12 mouse cellular contexts compared by ENCODE assay signal in the genomic region with DNA sequence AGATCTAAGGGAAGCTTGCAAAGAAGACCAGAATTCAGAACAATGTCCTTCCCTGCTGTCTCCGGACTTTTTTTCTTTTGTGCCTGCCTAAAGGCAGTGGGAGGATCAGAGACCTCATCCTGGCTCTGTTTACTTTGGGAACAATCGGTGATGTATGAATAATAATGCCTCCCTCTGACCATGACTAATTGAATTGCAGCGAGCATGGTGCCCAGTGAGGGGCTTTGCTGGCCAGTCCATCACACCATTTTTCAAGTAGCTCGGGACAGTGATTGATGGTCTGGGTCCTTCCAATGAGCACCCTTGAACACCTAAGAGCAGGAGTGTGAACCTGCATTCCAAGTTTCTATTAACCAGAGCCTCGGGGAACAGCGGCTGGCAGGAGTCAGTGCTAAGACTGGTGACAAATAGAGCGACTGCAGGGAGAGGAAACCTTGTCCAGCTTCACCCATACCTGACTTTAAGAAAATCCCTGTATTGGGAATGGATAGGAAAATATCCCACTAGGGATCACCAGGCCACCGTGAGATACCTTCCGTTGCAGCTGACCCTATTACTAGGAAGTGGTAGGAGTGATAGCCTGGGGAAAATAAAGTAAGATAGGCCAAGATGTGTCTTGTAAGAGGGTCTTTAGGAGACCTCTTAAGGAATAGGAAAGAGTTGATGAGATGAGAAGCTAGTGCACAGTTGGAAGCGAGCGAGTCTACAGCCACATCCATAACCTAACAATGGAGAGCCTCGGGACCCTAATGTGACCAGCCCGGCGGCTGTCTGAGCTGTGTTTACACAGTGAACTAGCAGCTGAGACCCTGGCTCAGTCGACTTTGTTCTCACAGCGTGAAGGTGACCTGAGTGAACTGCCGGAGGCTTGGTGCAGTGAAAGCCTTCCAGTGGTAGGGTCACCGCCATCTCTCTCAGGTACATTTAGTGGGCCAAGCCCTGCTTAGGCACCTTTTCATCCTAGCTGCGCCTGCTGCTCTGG.
A peak's percentile ranks its signal among the peaks of the same experiment; 100 is the strongest.
DNase-seq lines count a peak whose midpoint lies in the region; ATAC-seq and TF ChIP-seq lines count a peak whose summit lies in the region.
"Had no signal": no experiment of that assay in that cellular context is flagged by ENCODE, and none has a peak within 500 bp of the region (broad histone marks: within the 10 kb centered on the region; RNA-seq: fewer than 3 reads in every experiment).

No protein-coding gene starts in this region.

- H3K27ac ChIP-seq in ES-Bruce4 (ENCODE audit: insufficient read depth, low read length): no peak overlapping the region
- H3K27ac ChIP-seq in hindbrain, postnatal 0 days: no peak overlapping the region
- H3K27ac ChIP-seq in liver, embryonic 12.5 days: no peak overlapping the region
- no peak overlapping the region for H3K27ac ChIP-seq in layer of hippocampus, adult 2 months
- no peak overlapping the region for H3K27ac ChIP-seq in left cerebral cortex, adult 2 months
- H3K27ac ChIP-seq: heart, embryonic 13.5 days; liver, embryonic 13.5 days had no signal

- no peaks in the 10 kb centered on the region for H3K36me3 ChIP-seq in ES-Bruce4 (ENCODE audit: control insufficient read depth, insufficient read depth, low read length, poor library complexity, severe bottlenecking)
- H3K36me3 ChIP-seq in hindbrain, postnatal 0 days (ENCODE audit: insufficient read depth, low read length): no peaks in the 10 kb centered on the region
- no peaks in the 10 kb centered on the region for H3K36me3 ChIP-seq in liver, embryonic 12.5 days
- H3K36me3 ChIP-seq: heart, embryonic 13.5 days; liver, embryonic 13.5 days had no signal

- no peak for TF ChIP-seq CTCF in ES-Bruce4 (IDR thresholded peaks at IDR 0.05; ENCODE audit: low read depth, low read length)
- no peak for TF ChIP-seq CTCF in hindbrain, postnatal 0 days (IDR thresholded peaks at IDR 0.05; ENCODE audit: low read depth)
- no peak for TF ChIP-seq CTCF in layer of hippocampus, adult 2 months (conservative IDR thresholded peaks at IDR 0.05)
- no peak for TF ChIP-seq CTCF in left cerebral cortex, adult 2 months (IDR thresholded peaks at IDR 0.05)

- 0 out of 2 replicates have a peak, but pooled peaks have one; percentile 29 for ATAC-seq in hindbrain, postnatal 0 days
- 0 out of 2 replicates have a peak, but pooled peaks have one; percentile 30 for ATAC-seq in liver, embryonic 12.5 days

- 13% methylated on average over 19 of the region's 19 CpGs for WGBS in hindbrain, postnatal 0 days
- 43% methylated on average over 19 of the region's 19 CpGs for WGBS in liver, embryonic 12.5 days (ENCODE audit: insufficient replicate concordance)

- H3K9me3 ChIP-seq in ES-Bruce4 (replicated peaks; ENCODE audit: control insufficient read depth, insufficient read depth, low read length, poor library complexity, severe bottlenecking): no peaks in the 10 kb centered on the region
- no peaks in the 10 kb centered on the region for H3K9me3 ChIP-seq in hindbrain, postnatal 0 days (ENCODE audit: low read length)
- no peaks in the 10 kb centered on the region for H3K9me3 ChIP-seq in liver, embryonic 12.5 days (replicated peaks)
- H3K9me3 ChIP-seq: heart, embryonic 13.5 days; liver, embryonic 13.5 days had no signal

- intact Hi-C loops in left cerebral cortex, adult 2 months (cut with DNase I): no loop called here

- H3K27me3 ChIP-seq in ES-Bruce4 (ENCODE audit: control insufficient read depth, insufficient read depth, low read length, poor library complexity, severe bottlenecking): no peaks in the 10 kb centered on the region; the same call in none of the 2 replicates
- peaks cover 4% of the 10 kb centered on the region; the same call in 1 of the 2 replicates for H3K27me3 ChIP-seq in hindbrain, postnatal 0 days (ENCODE audit: insufficient read depth, low read length)
- no peaks in the 10 kb centered on the region for H3K27me3 ChIP-seq in liver, embryonic 12.5 days (replicated peaks)
- H3K27me3 ChIP-seq: heart, embryonic 13.5 days; liver, embryonic 13.5 days had no signal

- peaks cover 2% of the 10 kb centered on the region for H3K4me1 ChIP-seq in ES-Bruce4 (ENCODE audit: control insufficient read depth, insufficient read depth, low read length)
- H3K4me1 ChIP-seq in hindbrain, postnatal 0 days (ENCODE audit: insufficient read depth, low read length): peaks cover 5% of the 10 kb centered on the region; the same call in 1 of the 2 replicates
- no peaks in the 10 kb centered on the region for H3K4me1 ChIP-seq in liver, embryonic 12.5 days
- H3K4me1 ChIP-seq: heart, embryonic 13.5 days had no signal

- no peak overlapping the region for H3K4me2 ChIP-seq in hindbrain, postnatal 0 days (ENCODE audit: low read depth, low read length)
- no peak overlapping the region for H3K4me2 ChIP-seq in liver, embryonic 12.5 days
- H3K4me2 ChIP-seq: heart, embryonic 13.5 days; liver, embryonic 13.5 days had no signal

- DNase-seq in ZHBTc4 (ENCODE audit: low read depth, low spot score): peak; percentile 62
- peak; percentile 13 for DNase-seq in hindbrain, postnatal 0 days (ENCODE audit: low spot score)
- no peak for DNase-seq in adrenal gland, adult 2 months
- DNase-seq in layer of hippocampus, adult 2 months (ENCODE audit: low spot score in 2 of 2): no peak
- no peak for DNase-seq in left cerebral cortex, adult 2 months (ENCODE audit: extremely low spot score in 1 of 2, low spot score in 2 of 2)
- DNase-seq in testis, postnatal 10 days (ENCODE audit: low spot score): no peak
- DNase-seq: adrenal gland, adult 8-10 months; cerebellum, adult 2 months; liver, embryonic 13.5 days had no signal

- H3K9ac ChIP-seq in ES-Bruce4 (ENCODE audit: low read depth, poor library complexity, severe bottlenecking): no peak overlapping the region
- no peak overlapping the region for H3K9ac ChIP-seq in hindbrain, postnatal 0 days (replicated peaks; ENCODE audit: low read length)
- no peak overlapping the region for H3K9ac ChIP-seq in liver, embryonic 12.5 days
- H3K9ac ChIP-seq: heart, embryonic 13.5 days; liver, embryonic 13.5 days had no signal

- no peak for TF ChIP-seq POLR2A in ES-Bruce4 (IDR thresholded peaks at IDR 0.05; ENCODE audit: insufficient read depth, low read length)

- peak; percentile 76 for TF ChIP-seq EP300 in ES-Bruce4 (IDR thresholded peaks at IDR 0.05; ENCODE audit: insufficient read depth, low read depth, low read length)

- no peak overlapping the region for H3K4me3 ChIP-seq in ES-Bruce4 (ENCODE audit: low read depth, low read length)
- no peak overlapping the region for H3K4me3 ChIP-seq in hindbrain, postnatal 0 days (ENCODE audit: low read length)
- no peak overlapping the region for H3K4me3 ChIP-seq in liver, embryonic 12.5 days
- no peak overlapping the region for H3K4me3 ChIP-seq in layer of hippocampus, adult 2 months
- H3K4me3 ChIP-seq in left cerebral cortex, adult 2 months: no peak overlapping the region
- H3K4me3 ChIP-seq: heart, embryonic 13.5 days; liver, embryonic 13.5 days had no signal

Comparison
In these comparisons a context has a peak if more than half of its experiments do, and no peak if none do; other contexts are left out.
1. DNase-seq: peak in ZHBTc4 (single experiment) and hindbrain, postnatal 0 days (single experiment); none in adrenal gland, adult 2 months (single experiment), layer of hippocampus, adult 2 months (0 of 2), left cerebral cortex, adult 2 months (0 of 2) and testis, postnatal 10 days (single experiment).